Mouse (Mus musculus) adrenal gland, postnatal 25 days (tissue): ENCODE measurements around the gene Klk1. TPM values are rescaled to one million over a fixed set of nuclear protein-coding genes. Genes with fewer than 3 reads are reported as not detected.
"Not testable (repeated sequence)": the region's sequence is repeated elsewhere in the genome, so short reads cannot be mapped to it uniquely, and the experiment has no call there.

Source experiments
- DNase-seq: peaks from one replicate; pipeline ENCODE4 v3.0.0; 2021; ENCODE audit warnings: mixed read lengths
- long read RNA-seq: library from polyadenylated mRNA; stranded (forward); transcript quantifications from one replicate; pipeline ENCODE4 v2.0.0, GENCODE M21; 2021
- total RNA-seq: library from RNA; stranded (reverse); gene quantifications from 2 replicates; pipeline ENCODE4 v1.2.3, GENCODE M21; 2021

Klk1 gene
- not detected in 2 replicates for total RNA-seq
- long read RNA-seq = 0 reads

DNA sequence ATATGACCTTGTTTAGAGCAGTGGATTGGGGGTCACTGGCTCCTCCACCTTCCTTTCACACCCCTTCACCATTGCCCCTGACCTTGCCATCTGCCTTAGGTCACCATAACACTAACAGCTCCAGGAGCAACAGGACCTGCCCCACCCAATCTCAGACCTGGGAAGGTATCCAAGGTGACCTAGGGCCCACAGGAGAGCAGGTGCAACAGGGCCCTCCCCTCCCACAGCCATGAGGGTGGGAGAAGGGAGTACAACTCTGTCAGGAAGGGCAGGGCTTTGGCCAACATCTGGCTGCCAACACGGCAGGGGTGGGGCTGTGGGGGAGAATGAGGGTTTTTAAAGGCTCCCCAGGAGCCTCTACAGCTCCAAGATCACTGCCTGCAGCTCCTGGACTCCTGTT, at the start of gene Klk1:
TSS of gene Klk1 (plus strand) at position 285 of the 400 bp plus-strand sequence.
- DNase-seq = no peak

DNA sequence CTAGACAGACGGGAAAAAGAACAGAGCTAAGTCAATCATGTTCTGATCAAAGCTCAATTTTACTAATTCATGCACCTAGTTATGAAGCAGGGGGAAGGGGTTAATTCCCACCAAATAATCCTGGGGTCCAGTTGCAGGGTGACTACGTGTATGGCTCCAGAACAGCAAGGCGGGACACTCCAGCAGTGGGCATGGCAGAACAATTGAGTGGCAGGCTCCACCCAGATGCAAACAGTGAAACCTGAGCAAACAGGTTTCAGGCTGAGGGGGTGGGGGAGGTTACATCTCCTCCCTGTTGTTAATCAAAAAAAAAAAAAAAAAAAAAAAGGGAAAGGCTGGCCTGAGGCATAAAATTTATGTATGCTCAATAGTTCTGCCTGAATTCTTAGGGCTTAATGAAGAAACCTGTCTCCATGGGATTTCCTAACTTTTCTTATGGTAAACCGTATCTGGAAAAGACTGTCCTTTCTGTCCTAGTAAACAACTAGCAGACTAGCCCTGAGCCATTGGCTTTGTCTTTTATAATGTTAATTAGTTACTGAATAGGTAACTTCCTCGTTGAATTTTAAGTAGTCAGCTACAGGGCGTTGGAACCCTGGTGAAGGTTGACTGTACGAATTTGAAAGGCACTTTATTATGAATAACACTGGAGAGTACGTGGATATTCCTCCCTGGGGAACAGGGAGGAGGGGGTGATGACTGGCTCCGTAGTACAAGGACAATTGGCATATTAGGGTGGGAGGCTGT, 45.7 kb upstream of the Klk1 start:
- no peak for DNase-seq

DNA sequence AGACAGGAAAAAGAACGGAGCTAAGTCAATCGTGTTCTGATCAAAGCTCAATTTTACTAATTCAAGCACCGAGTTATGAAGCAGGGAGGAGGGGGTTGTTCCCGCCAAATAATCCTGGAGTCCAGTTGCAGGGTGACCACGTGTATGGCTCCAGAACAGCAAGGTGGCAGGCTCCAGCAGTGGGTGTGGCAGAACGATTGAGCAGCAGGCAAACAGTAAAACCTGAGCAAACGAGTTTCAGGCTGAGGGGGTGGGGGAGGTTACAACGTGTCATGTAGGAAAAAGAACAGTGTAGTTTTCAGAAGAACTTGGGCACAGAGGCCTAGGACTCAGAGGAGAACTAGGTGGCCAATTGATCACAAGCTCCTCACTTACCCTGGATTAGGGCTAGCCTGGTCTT, 38.6 kb upstream of the Klk1 start:
- not testable (repeated sequence) for DNase-seq

DNA sequence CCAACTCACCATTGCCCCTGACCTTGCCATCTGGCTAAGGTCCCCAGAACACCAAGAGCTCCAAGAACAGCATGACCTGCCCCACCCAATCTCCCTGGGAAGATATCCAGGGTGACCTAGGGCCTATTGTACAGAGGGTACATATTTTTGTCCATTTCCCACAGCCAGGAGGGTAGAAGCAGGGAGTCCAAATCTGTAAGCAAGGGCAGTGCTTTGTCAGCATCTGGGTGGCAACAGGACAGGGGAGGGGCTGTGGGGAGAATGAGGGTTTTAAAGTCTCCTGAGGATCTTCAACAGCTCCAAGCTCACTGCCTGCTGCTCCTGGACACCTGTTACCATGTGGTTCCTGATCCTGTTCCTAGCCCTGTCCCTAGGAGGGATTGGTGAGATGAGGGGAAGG, 37.2 kb upstream of the Klk1 start, which contains the start of gene Klk1b24:
TSS of gene Klk1b24 (plus strand) at position 301 of the 400 bp plus-strand sequence.
- not testable (repeated sequence) for DNase-seq

DNA sequence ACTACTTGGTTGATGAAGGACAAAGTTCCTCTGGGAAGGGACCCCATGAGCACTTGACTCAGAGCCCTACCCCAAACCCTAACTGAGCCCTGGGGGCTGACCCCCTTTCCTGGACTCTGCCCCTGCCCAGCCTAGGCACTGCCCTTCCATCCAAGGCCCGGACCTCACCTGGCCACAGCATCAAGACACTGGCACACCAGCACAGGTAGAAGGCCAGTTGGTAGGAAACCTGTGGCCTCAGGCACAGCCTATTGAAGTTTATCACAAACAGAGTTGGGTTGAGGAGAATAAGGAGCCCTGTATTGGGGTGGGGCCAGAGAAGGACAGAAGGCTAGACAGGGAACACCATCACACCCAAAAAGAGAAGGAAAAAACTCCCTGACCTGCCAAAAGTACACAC, 31.7 kb upstream of the Klk1 start:
- not testable (repeated sequence) for DNase-seq

DNA sequence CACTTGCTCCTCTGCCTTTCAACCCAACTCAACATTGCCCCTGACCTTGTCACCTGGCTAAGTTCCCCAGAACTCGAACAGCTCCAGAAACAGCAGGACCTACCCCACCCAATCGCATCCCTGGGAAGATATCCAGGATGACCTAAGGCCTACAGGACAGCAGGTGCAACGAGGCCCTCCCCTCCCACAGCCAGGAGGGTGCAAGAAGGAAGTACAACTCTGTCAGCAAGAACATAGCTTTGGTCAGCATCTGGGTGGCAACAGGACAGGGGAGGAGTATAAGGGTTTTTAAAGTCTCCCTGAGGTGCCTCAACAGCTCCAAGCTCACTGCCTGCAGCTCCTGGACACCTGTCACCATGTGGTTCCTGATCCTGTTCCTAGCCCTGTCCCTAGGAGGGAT, 27.3 kb upstream of the Klk1 start, which contains the start of gene Klk1b3:
TSS of gene Klk1b3 (plus strand) at position 301 of the 400 bp plus-strand sequence.
- DNase-seq = no peak

DNA sequence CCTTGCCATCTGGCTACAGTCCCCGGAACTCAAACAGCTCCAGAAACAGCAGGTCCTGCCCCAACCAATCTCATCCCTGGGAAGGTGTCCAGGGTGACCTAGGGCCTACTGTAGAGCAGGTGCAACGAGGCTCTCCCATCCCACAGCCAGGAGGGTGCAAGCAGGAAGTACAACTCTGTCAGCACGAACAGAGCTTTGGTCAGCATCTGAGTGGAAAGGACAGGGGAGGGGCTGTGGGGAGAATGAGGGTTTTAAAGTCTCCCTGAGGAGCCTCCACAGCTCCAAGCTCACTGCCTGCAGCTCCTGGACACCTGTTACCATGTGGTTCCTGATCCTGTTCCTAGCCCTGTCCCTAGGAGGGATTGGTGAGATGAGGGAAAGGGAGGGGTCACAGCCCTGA, 18.0 kb upstream of the Klk1 start, which contains the start of gene Klk1b4:
TSS of gene Klk1b4 (plus strand) at position 301 of the 400 bp plus-strand sequence.
- DNase-seq = not testable (repeated sequence)

DNA sequence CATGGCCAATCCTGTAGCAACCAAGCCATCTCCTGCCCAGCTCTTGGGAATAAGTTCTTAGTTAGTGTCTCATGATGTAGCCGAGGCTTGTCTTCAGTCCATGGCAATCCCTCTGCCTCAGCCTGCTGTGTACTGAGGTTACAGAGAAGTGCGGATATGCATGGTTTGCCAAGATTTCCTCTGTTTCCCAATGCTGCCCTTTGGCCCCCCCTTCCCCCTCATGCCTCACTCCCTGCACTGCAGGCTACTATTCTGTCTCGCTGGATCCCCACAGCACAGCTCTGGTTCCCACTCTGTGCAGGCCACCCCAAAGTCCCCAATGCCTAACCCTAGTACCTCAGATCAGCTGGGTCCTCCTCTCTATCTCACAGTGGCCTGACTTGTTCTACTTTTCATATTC, 16.9 kb upstream of the Klk1 start:
- DNase-seq = no peak

DNA sequence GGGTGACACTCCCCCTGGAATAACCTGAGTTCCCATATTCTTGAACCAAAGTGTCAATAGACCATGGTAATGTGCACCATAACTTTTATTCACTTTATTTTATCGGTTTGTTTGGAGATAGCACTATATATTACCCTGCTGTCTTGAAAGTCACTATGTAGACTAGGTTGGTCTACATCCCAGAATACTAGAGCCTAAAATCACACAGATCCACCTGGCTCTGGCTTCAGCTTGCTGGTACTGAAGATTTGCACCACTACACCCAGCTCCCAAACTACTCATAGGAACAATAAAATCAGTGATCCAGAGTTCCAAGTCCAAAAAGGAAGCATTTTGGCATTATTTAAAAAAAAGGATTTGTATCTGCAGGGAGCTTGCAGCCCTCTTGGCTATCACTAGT, 9.5 kb upstream of the Klk1 start, which contains the start of gene Klk1b5:
TSS of gene Klk1b5 (plus strand) at position 301 of the 400 bp plus-strand sequence.
- no peak for DNase-seq

DNA sequence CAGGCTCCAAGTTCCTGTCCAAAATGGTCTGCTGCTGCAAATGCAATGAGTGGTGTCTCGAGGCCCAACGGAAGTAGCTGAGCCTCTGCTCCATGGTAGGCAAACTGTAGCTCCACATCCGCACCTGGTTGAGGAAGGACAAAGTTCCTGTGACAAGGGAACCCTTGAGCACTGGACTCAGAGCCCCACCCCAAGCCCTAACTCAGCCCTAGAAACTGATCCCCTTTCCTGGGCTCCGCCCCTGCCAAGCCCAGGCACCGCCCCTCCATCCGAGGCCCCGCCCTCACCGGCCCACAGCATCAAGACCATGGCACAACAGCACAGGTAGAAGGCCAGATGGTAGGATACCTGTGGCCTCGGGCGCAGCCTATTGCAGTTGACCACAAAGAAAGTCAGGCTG, 3.6 kb upstream of the Klk1 start:
- not testable (repeated sequence) for DNase-seq

DNA sequence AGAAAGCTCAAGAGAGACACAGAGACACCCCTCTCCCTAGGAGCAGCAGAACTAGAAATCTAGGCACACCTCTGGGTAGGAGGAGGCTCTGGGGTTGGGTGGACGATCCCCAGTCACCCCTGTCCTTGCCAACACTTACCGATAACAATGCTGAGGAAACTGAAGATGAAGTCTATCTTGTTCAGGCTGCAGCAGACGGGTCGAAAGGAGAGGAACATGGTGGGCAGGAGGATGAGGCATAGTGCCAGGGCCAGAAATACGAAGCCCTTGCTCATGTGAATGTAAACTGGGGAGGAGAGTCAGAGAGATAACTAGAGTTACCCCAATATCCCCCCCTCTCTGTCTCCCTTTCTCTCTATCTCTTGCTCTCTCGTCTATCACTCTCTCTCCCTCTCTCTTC, 2.8 kb upstream of the Klk1 start:
- DNase-seq = not testable (repeated sequence)

DNA sequence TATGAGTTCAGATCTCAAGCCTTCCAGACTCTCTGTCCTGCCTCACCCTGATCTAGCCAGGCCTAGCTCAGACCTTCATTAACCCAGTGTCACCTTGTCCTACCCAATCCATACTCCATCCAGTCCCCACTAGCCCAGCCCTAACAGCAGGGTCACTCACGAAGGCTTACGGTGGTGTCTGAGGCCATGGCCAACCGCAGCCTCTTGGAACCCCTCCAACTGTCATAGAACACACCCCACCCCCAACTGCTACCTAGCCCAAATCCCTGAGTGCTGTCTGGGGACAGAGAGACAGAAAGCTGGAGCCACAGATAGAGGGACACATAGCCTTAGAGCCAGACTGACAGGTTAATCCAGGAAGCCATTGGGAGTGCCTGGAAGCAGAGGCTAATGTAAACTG, 10.7 kb downstream of the Klk1 start, which contains the start of gene Gm36864:
TSS of gene Gm36864 (plus strand) at position 269 of the 400 bp plus-strand sequence.
- DNase-seq = no peak

DNA sequence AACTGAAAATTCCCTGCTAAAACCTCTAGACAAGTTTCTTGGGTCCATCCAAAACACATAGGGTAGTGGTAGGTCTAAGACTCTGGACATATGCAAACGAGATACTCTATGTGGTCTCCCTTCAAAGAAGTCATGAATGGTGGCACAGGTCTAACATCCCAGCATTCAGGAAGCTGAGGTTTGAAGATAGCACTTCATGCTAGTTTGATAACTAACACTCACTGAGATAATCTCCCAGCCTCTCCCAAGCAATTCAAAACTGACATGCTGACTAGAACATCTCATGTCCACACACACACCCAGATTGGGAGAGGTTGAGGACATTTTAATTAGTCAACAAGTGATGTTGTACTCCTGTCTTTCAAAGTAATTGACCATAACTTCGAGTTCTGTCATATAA, 14.8 kb downstream of the Klk1 start:
- DNase-seq = no peak

DNA sequence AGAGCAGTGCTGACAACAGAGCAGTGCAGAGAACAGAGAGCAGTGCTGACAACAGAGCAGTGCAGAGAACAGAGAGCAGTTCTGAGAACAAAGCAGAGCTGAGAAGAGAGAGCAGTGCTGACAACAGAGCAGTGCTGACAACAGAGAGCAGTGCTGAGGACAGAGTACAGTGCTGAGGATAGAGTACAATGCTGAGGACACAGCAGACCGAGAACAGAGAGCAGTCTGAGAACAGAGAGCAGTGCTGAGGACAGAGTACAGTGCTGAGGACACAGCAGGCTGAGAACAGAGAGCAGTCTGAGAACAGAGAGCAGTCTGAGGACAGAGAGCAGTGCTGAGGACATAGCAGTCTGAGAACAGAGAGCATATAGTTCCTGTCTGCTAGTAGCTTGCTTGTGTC, 15.6 kb downstream of the Klk1 start:
- DNase-seq = no peak

DNA sequence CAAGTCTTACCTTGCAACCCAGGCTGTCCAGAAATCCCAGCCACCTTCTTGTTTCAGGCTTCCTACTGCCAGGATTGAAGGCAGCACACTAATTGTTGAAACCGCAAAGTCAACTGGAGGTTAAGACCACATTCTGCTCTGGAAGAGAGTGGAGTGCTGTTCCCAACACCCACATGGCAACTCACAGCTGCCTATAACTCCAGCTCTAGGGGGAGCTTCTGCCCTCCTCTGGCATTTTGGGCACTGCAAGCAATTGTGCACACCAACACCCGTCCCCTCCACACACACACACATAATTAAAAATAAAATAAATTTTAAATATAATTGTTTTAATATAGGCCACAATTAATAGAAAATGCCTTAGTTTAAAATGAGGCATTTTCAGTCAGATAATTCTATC, 16.0 kb downstream of the Klk1 start:
- DNase-seq = no peak

DNA sequence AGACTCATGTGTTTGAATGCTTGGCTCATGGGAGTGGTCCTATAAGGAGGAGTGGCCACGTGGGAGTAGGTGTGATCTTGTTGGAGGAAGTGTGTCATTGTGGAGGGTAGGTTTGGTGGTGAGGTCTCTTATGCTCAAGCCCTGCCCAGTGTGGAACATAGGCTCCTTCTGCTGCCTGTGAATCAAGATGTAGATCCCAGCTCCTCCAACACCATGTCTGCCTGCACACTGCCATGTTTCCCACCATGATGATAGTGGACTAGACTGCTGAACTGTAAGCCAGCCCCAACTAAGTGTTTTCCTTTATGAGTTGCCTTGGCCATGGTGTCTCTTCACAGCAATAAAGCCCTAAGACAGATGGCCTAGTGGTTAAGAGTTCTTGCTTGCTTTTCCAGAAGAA, 18.9 kb downstream of the Klk1 start:
- DNase-seq = no peak

DNA sequence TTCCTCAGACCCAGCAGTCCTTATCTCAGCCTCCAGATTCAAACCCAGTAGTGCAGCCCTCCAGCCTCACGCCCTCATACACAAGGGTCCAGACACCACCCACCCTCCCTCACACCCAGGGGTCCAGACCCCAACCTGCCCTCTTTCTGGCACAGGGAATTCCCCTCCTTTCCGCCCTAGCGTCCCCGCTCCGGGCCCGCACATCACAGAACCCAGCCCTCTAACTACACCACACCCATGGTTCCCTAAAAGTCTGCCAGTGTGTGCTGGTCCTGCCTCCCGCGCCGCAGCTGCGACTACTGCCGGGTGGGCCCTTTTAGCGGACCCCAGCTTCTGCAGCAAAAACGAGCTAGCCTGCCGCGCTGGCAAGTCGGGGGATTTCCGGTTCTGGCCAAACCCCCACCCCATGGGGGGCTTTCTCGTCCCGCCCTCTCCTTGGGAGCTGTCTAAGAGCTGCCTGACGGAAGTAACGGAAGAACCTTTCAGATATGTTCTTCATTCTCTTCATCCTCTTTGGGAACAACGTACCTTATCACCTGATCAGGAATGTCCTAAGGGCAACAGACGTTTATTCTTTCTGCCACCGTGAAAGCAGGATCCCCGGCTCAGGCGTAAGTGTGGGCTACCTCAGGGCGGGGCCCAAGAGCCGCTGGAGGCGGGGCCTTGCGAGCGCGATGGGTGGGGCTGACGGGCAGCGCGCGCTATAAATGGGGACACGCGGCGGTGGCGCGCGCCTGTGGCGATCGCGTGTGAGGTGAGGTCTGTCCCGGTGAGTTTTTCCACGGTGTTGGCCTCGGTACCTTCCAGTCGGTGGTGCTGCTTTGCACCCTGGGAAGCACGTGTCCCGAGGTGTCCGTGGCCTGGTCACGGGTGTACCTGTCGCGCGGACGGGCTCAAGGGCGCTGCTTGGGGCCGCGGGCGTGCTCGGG, 21.2 kb downstream of the Klk1 start, which contains the start of the genes 1700028J19Rik and 2410002F23Rik:
TSS of gene 1700028J19Rik (minus strand) at position 641 of the 929 bp plus-strand sequence.
TSS of gene 2410002F23Rik (plus strand) at position 668 of the 929 bp plus-strand sequence.
- DNase-seq = peak; percentile 90

DNA sequence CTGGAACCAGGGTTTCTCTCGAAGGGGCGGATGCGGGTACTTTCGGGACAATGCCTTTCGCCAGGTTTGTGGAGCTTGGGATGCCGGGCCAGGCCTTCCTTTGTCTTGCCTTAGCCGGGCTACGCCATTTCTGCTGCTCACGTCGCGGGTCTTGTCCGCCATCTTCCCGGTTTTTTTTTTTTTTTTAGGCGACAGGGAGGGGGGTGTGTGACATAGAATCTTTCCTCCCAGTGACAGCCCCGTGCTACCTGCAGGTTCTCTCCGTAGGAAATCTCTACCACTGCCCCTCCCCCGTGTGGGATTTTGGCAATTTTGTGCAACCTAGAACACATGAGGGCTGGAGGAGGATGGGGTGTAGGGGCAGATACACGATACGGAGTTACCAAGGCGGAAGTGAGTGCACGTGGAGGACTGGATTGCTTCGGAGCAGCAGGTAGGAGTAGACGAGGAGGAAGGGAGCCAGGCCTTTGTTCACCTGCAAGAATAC, 21.9 kb downstream of the Klk1 start:
- DNase-seq = no peak

DNA sequence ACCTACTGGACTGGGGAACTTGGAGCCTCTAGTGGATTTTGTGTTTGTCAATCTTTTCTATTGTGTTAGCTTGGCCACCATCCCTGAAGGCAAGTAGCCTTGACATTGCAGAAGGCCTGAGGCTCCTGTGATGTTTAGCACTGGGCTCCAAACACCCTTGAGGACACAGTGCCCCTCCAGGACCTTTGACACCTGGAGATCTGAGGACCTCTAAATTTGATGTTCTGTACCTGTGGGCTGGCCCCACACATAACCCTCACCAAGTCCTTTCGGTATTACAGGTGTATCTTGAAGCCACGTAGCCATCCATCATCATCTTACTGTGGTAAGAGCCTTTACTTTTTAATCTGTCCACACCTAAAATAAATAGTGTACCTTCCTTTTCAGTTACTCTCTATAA, 22.8 kb downstream of the Klk1 start:
- no peak for DNase-seq

DNA sequence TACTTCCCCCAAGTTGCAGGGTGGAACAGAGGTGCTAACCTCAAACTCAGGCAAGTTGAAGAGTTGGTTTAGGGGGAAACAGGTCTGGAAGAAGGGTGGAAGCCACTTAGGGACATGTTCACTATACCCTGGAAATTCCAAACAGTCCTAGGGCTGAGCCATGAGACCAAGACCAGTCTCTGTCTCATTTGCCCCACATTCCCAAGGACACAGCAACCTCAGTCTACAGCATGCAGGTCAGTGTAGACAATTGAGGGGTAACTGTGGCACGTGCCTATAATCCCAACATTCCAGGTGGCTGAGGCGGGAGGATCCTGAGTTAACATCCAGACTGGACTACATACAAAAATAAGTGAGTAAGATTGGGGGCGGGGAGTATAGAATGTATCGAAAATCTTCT, 24.1 kb downstream of the Klk1 start:
- DNase-seq = no peak

DNA sequence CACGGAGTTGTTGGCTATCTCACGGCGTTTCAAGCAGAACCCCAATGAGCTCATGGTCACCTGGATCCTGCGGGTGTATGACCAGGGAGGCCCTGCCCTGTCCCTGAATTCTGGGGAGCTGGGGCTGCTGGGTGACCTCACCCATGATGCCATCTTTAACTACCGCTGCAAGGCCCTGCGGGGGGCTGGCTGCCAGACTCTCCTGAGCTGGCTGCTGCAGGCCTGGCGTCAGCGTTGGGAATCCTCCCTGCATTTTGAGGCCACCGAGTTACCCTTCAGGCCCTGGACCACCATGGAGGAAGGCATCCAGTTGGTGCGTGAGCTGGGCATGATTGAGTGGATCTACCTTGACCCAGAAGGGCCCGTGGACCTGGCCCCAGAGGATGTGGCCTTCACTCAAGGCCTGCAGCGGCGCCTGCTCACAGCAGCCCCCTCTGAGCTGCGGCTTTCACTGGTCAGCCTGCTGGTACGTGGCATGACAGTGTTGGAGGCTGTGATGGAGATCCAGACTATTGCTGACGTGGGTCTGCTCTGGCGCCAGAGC, 25.6 kb downstream of the Klk1 start:
- DNase-seq = peak; percentile 67

DNA sequence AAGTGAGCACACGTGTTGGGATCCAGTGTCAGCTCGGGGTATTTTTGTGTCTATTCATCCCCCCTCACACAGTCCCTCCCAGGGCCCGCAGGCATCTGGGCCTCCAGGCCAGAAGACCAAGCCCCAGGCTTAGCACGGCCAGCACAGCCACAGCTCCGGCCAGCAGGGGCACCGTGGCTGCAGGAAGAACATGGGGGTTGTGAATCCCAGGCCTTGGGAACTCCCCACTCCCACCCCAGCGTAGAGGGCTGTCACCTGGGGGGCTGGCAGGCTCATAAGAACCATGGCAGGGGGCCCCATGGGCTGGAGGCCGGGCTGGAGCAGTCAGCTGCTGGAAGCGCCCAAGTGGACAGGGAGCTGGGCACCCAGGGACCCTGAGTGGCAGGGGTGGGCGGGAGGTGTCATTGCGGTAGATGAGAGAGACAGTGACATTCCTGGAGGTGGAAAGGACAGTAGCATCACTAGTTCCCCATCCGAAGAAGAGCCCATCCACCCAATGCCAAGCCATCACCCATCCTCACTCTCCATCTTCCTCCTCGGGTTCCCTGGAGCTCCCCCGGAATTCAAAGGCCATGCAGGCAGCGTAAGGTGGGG, 28.0 kb downstream of the Klk1 start:
- DNase-seq = no peak
